Mouse (Mus musculus) neural tube, postnatal 0 days (tissue): ENCODE data around the gene Apold1. TPM values are rescaled to one million over a fixed set of nuclear protein-coding genes. Genes with fewer than 3 reads are reported as not detected.

Experiments
- polyA plus RNA-seq: library from polyadenylated mRNA; unstranded; fragments of >200 nt; fragmentation: Nextera tagmentation; extraction: Ambion mirVana; gene quantifications from 2 replicates; pipeline ENCODE4 v1.2.1, GENCODE M21; 2015

The Apold1 gene
- 3.2 and 3.7 TPM in 2 replicates for polyA plus RNA-seq

GRCm38 (mm10) chr6:134981231-134982062, at the start of gene Apold1:
Apold1 (plus strand) TSS chr6:134981718.

GRCm38 (mm10) chr6:135011048-135011733, 29.7 kb downstream of the Apold1 start, which contains the start of gene Ddx47:
Ddx47 (plus strand) TSS chr6:135011612.

Other genes starting within 250 kb of the Apold1 start
- 3.4 and 3.7 TPM in 2 replicates for gene Dusp16, start 189.1 kb upstream of the Apold1 start, polyA plus RNA-seq
- gene Crebl2, start 151.6 kb upstream of the Apold1 start, polyA plus RNA-seq: 5.0 and 5.1 TPM in 2 replicates
- gene Gpr19, start 83.1 kb upstream of the Apold1 start, polyA plus RNA-seq: 34.1 and 34.6 TPM in 2 replicates
- gene Cdkn1b, start 61.3 kb upstream of the Apold1 start, polyA plus RNA-seq: 17.2 and 18.0 TPM in 2 replicates
- gene Ddx47, start 29.9 kb downstream of the Apold1 start, polyA plus RNA-seq: 58.0 and 59.4 TPM in 2 replicates
- 0.37 and 0.74 TPM in 2 replicates for gene Gprc5a, start 83.9 kb downstream of the Apold1 start, polyA plus RNA-seq
- gene Gprc5d, start 136.6 kb downstream of the Apold1 start, polyA plus RNA-seq: not detected in 2 replicates
- gene Fam234b, start 216.3 kb downstream of the Apold1 start, polyA plus RNA-seq: 85.1 and 97.9 TPM in 2 replicates
- gene Hebp1, start 216.3 kb downstream of the Apold1 start, polyA plus RNA-seq: 13.8 TPM in 2 replicates